Mouse (Mus musculus): ENCODE measurements around the gene Hpcal1.
"Not testable (repeated sequence)": the region's sequence is repeated elsewhere in the genome, so short reads cannot be mapped to it uniquely, and the experiment has no call there.

The Hpcal1 gene

GRCm38 (mm10) chr12:17791111-17791510, 100.5 kb downstream of the Hpcal1 start:
- no peak for DNase-seq

- no peak for DNase-seq
Measured at GRCm38 (mm10) chr12:17792756-17793155, 102.1 kb downstream of the Hpcal1 start.

- peak; percentile 71 for DNase-seq
Measured at GRCm38 (mm10) chr12:17795660-17796278, 105.1 kb downstream of the Hpcal1 start.

- not testable (repeated sequence) for DNase-seq
Measured at GRCm38 (mm10) chr12:17798261-17798660, 107.6 kb downstream of the Hpcal1 start.

GRCm38 (mm10) chr12:17808542-17808941, 117.9 kb downstream of the Hpcal1 start:
- peak; percentile 86 for DNase-seq

- not testable (repeated sequence) for DNase-seq
Measured at GRCm38 (mm10) chr12:17835279-17835678, 144.6 kb downstream of the Hpcal1 start.

Data from embryo, embryonic 11 days (tissue).